Mouse (Mus musculus): ENCODE results near the gene 1700018G05Rik.
A peak's percentile ranks its signal among the peaks of the same experiment; 100 is the strongest.
"Not testable (repeated sequence)": the region's sequence is repeated elsewhere in the genome, so short reads cannot be mapped to it uniquely, and the experiment has no call there.

1700018G05Rik gene

DNA sequence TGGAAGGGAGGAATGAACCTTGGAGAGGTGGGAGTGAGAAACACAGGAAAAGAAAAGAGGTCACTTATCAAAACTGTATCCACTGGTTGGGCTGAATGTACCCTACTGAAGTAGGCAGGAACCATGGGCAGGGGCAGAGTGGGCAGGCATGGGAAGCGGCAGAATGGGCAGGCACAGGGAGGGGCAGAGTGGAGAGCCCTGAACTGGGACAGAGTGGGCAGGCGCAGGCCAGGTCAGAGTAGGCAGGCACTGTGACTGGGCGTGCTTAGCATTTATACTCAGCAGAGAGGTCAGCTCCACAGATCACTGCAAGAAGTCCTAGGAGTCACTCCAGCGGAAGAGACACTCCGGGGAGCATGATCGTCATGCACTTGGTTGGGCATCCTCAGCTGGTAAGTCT lies at the start of gene 1700018G05Rik:
1700018G05Rik (plus strand) TSS at position 301 of the 400 bp plus-strand sequence.
- not testable (repeated sequence) for DNase-seq (ENCODE audit: low spot score)

DNA sequence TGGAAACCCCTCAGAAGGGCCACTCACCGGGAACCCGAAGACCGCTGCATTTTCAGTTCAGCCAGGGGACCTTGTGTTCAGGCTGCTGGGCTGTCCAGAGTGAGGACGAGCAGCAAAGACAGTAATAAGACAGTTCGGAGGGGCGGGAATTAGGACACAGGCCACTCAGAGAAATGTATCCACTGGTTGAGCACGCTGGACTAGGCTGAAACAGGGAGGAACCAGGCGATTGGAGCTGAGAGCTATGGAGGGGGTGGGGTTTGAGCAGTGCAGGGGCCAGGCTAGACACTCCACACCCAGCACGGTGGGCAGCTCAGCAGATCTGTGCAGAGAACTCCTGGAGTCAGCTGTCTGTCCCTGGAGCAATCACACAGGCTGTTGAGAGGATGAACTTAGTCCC lies 19.6 kb upstream of the 1700018G05Rik start, which contains the start of the genes Dmrtc1a and 1700011M02Rik:
Dmrtc1a (minus strand) TSS at position 101 of the 400 bp plus-strand sequence.
1700011M02Rik (plus strand) TSS at position 319 of the 400 bp plus-strand sequence.
- not testable (repeated sequence) for DNase-seq (ENCODE audit: low spot score)

GRCm38 (mm10) chrX:102914823-102915222 lies 13.3 kb upstream of the 1700018G05Rik start:
- not testable (repeated sequence) for DNase-seq (ENCODE audit: low spot score)

- DNase-seq (ENCODE audit: low spot score) = peak; percentile 17
Observed at GRCm38 (mm10) chrX:102926707-102927106, 1.5 kb upstream of the 1700018G05Rik start.

GRCm38 (mm10) chrX:102932992-102933570 lies 4.9 kb downstream of the 1700018G05Rik start:
- no peak for DNase-seq (ENCODE audit: low spot score)

- DNase-seq (ENCODE audit: low spot score) = peak; percentile 29
Observed at GRCm38 (mm10) chrX:102933571-102934394, 5.6 kb downstream of the 1700018G05Rik start.

- no peak for DNase-seq (ENCODE audit: low spot score)
Observed at GRCm38 (mm10) chrX:102934395-102934764, 6.2 kb downstream of the 1700018G05Rik start.

DNA sequence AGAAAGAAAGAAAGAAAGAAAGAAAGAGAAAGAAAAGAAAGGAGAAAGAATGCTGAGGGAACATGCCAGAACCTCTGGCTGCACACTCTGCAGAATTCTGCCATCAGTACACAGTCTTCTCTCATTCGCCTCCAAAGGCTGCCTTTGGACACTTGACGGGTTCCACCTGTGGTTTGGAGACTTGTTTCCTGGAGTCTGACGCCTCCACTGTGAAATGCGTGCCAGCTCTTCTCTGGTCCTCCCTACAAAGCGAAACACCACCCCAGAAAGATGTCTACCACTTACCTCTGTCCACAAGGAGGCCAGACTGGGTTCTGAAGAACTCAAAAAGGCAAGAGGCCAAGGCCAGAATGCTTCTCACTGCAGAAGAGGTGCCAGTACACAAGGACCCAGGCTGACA lies 8.6 kb downstream of the 1700018G05Rik start:
- DNase-seq (ENCODE audit: low spot score) = peak; percentile 15

DNA sequence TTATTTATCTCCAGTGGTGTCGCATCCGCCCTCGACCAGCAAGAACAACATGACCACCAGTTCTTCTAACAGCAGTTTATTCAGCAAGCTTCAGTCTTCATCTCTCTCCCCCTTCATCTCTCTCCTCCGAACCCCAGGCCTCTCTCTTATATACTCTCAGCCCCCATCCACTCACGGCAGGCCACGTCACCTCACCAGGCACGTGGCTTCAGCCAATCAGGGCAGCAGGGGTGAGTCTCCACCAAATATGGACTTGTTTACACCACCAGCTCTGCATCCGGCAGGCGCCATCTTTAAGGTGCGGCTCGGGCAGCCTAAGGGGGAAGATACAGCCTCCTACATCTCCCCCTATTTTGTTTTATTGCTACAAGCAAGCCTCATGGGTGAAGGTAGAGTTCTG lies 22.0 kb downstream of the 1700018G05Rik start:
- not testable (repeated sequence) for DNase-seq (ENCODE audit: low spot score)

GRCm38 (mm10) chrX:102958917-102959316 lies 30.7 kb downstream of the 1700018G05Rik start:
- peak; percentile 6 for DNase-seq (ENCODE audit: low spot score)

DNA sequence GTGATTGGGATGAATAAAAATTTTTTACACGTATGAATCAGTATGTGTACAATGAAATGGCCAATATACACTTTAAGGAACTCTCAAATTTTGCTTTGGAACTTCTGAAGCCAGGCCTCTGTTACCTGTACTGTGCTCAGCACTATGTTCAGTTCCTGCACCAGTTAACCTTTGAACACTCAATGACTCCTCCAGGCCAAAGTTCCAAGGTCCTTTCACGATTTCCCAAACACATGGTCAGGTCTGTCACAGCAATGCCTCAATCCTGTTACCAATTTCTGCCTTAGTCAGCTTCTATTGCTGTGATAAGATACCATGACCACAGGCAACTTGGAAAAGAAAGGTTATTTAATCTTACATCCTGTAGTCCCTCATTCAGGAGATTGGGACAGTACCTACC lies 32.4 kb downstream of the 1700018G05Rik start:
- no peak for DNase-seq (ENCODE audit: low spot score)

Data from urinary bladder, postnatal 14 days (tissue).